Mouse (Mus musculus) lung, postnatal 0 days (tissue): ENCODE data around the gene Trp53bp2. TPM values are rescaled to one million over a fixed set of nuclear protein-coding genes. Genes with fewer than 3 reads are reported as not detected.
A peak's percentile ranks its signal among the peaks of the same experiment; 100 is the strongest.

Experiments
- ATAC-seq: fragments of 200-750 bp; cut with Nextera tagmentation; 2 replicates; pipeline ENCODE4 v1.8.0; 2017; ENCODE audit warnings: moderate library complexity
- DNase-seq: peaks from one replicate; pipeline ENCODE4 v3.0.0-alpha.2; 2016; ENCODE audit warnings: low spot score
- H3K27ac ChIP-seq: fragments of 300-500 bp; sonication (generic); 2 replicates; pipeline ENCODE4 v1.5.1; 2014; ENCODE audit warnings: antibody characterized with exemption, mild to moderate bottlenecking, low read length, mixed read lengths
- H3K27me3 ChIP-seq: fragments of 300-500 bp; sonication (generic); replicated peaks from 2 replicates; pipeline ENCODE4 v1.6.1; 2014; ENCODE audit warnings: low read length, mixed read lengths; ENCODE audit not compliant: insufficient read depth
- H3K36me3 ChIP-seq: fragments of 300-500 bp; sonication (generic); 2 replicates; pipeline ENCODE4 v1.6.1; 2014; ENCODE audit warnings: low read length, mixed read lengths; ENCODE audit not compliant: insufficient read depth
- H3K4me1 ChIP-seq: fragments of 300-500 bp; sonication (generic); 2 replicates; pipeline ENCODE4 v1.6.1; 2014; ENCODE audit warnings: antibody characterized with exemption, low read depth, low read length, mixed read lengths; ENCODE audit not compliant: insufficient read depth
- H3K4me2 ChIP-seq: fragments of 300-500 bp; sonication (generic); replicated peaks from 2 replicates; pipeline ENCODE4 v1.6.1; 2014; ENCODE audit warnings: low read depth, mild to moderate bottlenecking, low read length, moderate library complexity, mixed read lengths
- H3K4me3 ChIP-seq: fragments of 300-500 bp; sonication (generic); 2 replicates; pipeline ENCODE4 v1.5.1; 2014; ENCODE audit warnings: low read depth, low read length
- H3K9ac ChIP-seq: fragments of 300-500 bp; sonication (generic); replicated peaks from 2 replicates; pipeline ENCODE4 v1.6.1; 2014; ENCODE audit warnings: low read depth, mild to moderate bottlenecking
- H3K9me3 ChIP-seq: fragments of 300-500 bp; sonication (generic); 2 replicates; pipeline ENCODE4 v1.6.1; 2016; ENCODE audit warnings: low read length, mixed read lengths
- CTCF ChIP-seq: IDR thresholded peaks from 2 replicates; pipeline ENCODE4 v1.5.1; 2016; ENCODE audit warnings: antibody characterized with exemption, mild to moderate bottlenecking
- EP300 ChIP-seq: IDR thresholded peaks from 2 replicates; pipeline ENCODE4 v1.6.1; 2016; ENCODE audit warnings: antibody characterized with exemption, mild to moderate bottlenecking, control low read depth
- WGBS: fragments of 180-500 bp; shearing (Covaris S2); extraction: QIAGEN DNeasy Blood & Tissue Kit; methylation state at CpG from one replicate; pipeline ENCODE4 v1.1.7; 2014; 5-methylcytosine and 5-hydroxymethylcytosine counted together
- polyA plus RNA-seq: library from polyadenylated mRNA; unstranded; fragments of >200 nt; fragmentation: Nextera tagmentation; extraction: Ambion mirVana; gene quantifications from 2 replicates; pipeline ENCODE4 v1.2.1, GENCODE M21; 2015

The Trp53bp2 gene
- polyA plus RNA-seq, 1 experiment from 2014 or later, result 27.0 TPM

- no peak overlapping the region for H3K4me2 ChIP-seq
- no peaks in the 10 kb centered on the region; the same call in none of the 2 replicates for H3K4me1 ChIP-seq
- DNase-seq (peak; percentile 25), ATAC-seq (peak; percentile 43; the same call in 1 of the 2 replicates)
- WGBS, result 60% methylated on average over 3 of the region's 3 CpGs
- H3K9me3 ChIP-seq, result no peaks in the 10 kb centered on the region
- TF ChIP-seq EP300 (peak; percentile 90), CTCF (no peak)
- H3K27me3 ChIP-seq, result no peaks in the 10 kb centered on the region
- H3K9ac ChIP-seq, result no peak overlapping the region
- peak overlapping the region; percentile 69; the same call in 1 of the 2 replicates for H3K27ac ChIP-seq
- no peak overlapping the region for H3K4me3 ChIP-seq
- H3K36me3 ChIP-seq, result no peaks in the 10 kb centered on the region
These were observed 9.1 kb upstream of the Trp53bp2 start for GRCm38 (mm10) chr1:182399908-182400307.

DNA sequence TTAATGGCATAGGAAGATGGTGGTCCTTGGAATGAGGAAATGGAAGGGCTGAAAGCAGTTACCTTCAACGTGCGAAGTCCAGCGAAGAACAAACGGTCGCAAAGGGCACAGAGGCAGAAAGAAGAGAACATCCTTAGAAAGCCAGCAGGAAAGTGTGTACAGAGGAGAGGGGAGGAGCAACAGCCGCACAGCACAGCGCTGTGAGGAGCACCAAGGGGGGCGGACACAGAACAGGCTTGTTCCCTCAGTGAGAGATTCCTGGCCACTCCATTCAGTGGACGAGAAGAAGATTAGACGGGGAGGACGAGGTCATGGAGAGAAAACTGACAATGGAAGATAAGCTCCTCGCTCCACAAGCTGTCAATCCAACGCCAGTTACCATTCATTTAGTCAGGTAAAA, 5.9 kb upstream of the Trp53bp2 start:
- Histone ChIP-seq H3K27ac (no peak overlapping the region), H3K27me3 (no peaks in the 10 kb centered on the region), H3K36me3 (no peaks in the 10 kb centered on the region), H3K4me3 (no peak overlapping the region), H3K9me3 (no peaks in the 10 kb centered on the region), H3K9ac (no peak overlapping the region), H3K4me1 (peaks cover 6% of the 10 kb centered on the region), H3K4me2 (no peak overlapping the region)
- WGBS, result 33% methylated on average over 13 of the region's 13 CpGs
- DNase-seq (peak; percentile 20), ATAC-seq (no peak)
- TF ChIP-seq CTCF (no peak), EP300 (no peak)

DNA sequence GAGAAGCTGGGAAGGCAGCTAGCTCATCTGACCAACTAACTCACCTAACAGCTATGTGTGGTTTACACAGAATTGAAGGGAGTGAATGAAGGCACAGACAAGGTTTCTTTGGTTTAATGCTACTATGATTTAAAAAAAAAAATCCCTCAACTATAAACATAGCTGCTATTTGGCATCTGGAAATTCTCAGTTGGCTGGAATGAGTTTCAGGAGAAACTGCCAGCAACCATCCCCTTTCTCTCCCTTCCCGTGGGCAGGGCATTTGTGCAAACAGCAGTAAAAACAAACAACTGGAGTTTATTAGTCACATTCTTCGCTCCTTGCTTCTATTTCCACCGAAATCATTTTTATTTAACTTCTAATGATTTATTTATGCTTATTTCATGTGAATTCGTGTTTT, 2.4 kb upstream of the Trp53bp2 start:
- H3K9me3 ChIP-seq, result no peaks in the 10 kb centered on the region
- no peaks in the 10 kb centered on the region for H3K36me3 ChIP-seq
- 39% methylated on average over 4 of the region's 4 CpGs for whole genome bisulfite sequencing
- H3K4me1 ChIP-seq, result peaks cover 18% of the 10 kb centered on the region; the same call in 1 of the 2 replicates
- ATAC-seq (no peak), DNase-seq (peak; percentile 59)
- H3K27ac ChIP-seq, result no peak overlapping the region
- H3K4me2 ChIP-seq, result no peak overlapping the region
- H3K9ac ChIP-seq, result no peak overlapping the region
- H3K27me3 ChIP-seq, result no peaks in the 10 kb centered on the region
- H3K4me3 ChIP-seq, result no peak overlapping the region
- TF ChIP-seq CTCF (no peak), EP300 (no peak)

- DNase-seq, result peak; percentile 35
- ATAC-seq, result no peak
- Histone ChIP-seq H3K4me3 (peak overlapping the region; percentile 96), H3K27me3 (no peaks in the 10 kb centered on the region), H3K9ac (peak overlapping the region; percentile 94), H3K27ac (peak overlapping the region; percentile 90), H3K4me1 (peaks cover 18% of the 10 kb centered on the region; the same call in 1 of the 2 replicates), H3K36me3 (no peaks in the 10 kb centered on the region), H3K9me3 (no peaks in the 10 kb centered on the region), H3K4me2 (peak overlapping the region; percentile 82)
- WGBS, result 3% methylated on average over 13 of the region's 13 CpGs
- no peak for TF ChIP-seq EP300
- TF ChIP-seq CTCF, result no peak
These were observed 729 bp upstream of the Trp53bp2 start for GRCm38 (mm10) chr1:182408243-182408642.

- H3K4me1 ChIP-seq, result peaks cover 18% of the 10 kb centered on the region; the same call in 1 of the 2 replicates
- H3K9me3 ChIP-seq, result no peaks in the 10 kb centered on the region
- peak overlapping the region; percentile 95 for H3K27ac ChIP-seq
- peak overlapping the region; percentile 82 for H3K4me2 ChIP-seq
- peak overlapping the region; percentile 96 for H3K4me3 ChIP-seq
- H3K27me3 ChIP-seq, result no peaks in the 10 kb centered on the region
- ATAC-seq (peak; percentile 62), DNase-seq (peak; percentile 63)
- TF ChIP-seq CTCF (no peak), EP300 (no peak)
- 2% methylated on average over 21 of the region's 34 CpGs for WGBS
- peak overlapping the region; percentile 94 for H3K9ac ChIP-seq
- H3K36me3 ChIP-seq, result no peaks in the 10 kb centered on the region
These were observed 615 bp downstream of the Trp53bp2 start for GRCm38 (mm10) chr1:182409401-182410173.

DNA sequence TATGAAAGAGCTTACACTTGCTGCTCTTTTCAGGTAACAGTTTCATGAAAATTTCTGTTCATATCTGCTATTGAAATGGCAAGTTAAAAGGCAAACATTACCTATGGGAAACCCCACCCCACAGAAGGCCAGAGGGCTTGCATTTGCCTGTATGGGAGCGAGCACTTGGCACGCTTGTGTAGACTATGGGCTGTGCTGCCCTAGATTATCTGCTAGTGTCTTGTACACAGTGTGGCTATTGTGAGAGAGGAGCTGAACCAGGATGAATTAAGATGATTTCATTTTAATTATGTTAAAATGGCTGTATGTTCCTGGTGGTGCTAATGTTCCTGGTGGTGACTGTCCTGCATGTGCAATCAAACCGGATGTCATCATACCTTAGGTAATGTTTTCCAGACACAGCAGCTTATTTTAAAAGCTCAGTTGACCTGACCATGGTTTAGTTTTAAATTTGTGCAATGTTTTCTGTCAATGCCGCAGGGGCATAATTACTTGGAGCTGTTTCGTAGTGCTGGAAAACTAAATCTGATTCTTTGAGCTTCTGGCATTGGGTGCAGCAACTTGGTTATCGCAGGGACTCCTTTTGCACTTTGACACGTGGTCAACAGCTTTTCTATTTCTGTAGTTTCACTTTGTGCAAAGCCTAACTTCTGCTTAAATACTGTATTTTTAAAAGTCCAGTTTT, 3.8 kb downstream of the Trp53bp2 start:
- Histone ChIP-seq H3K4me3 (no peak overlapping the region), H3K36me3 (no peaks in the 10 kb centered on the region), H3K4me2 (0 out of 2 replicates have a peak overlapping the region, but pooled peaks have one; percentile 14), H3K27me3 (no peaks in the 10 kb centered on the region), H3K27ac (no peak overlapping the region), H3K9ac (no peak overlapping the region), H3K9me3 (no peaks in the 10 kb centered on the region), H3K4me1 (peaks cover 15% of the 10 kb centered on the region; the same call in 1 of the 2 replicates)
- WGBS, result 60% methylated on average over 7 of the region's 7 CpGs
- no peak for ATAC-seq
- DNase-seq, result peak; percentile 11
- no peak for TF ChIP-seq CTCF
- no peak for TF ChIP-seq EP300
